Mouse (Mus musculus): ENCODE measurements around the gene Sycp3. TPM values are rescaled to one million over a fixed set of nuclear protein-coding genes. Genes with fewer than 3 reads are reported as not detected.
"Not testable (repeated sequence)": the region's sequence is repeated elsewhere in the genome, so short reads cannot be mapped to it uniquely, and the experiment has no call there.

The Sycp3 gene
- polyA plus RNA-seq, 1 experiment from 2014 or later: not detected

- Histone ChIP-seq H3K36me3 (no peaks in the 10 kb centered on the region), H3K4me1 (no peaks in the 10 kb centered on the region; the same call in 1 of the 2 replicates), H3K9me3 (no peaks in the 10 kb centered on the region), H3K27ac (no peak overlapping the region), H3K4me3 (no peak overlapping the region), H3K27me3 (no peaks in the 10 kb centered on the region), H3K9ac (no peak overlapping the region), H3K4me2 (no peak overlapping the region)
- 90% methylated on average over 6 of the region's 6 CpGs for WGBS
- no peak for ATAC-seq (ENCODE audit: insufficient number of reproducible peaks, low FRiP score, low TSS enrichment, low read depth)
Observed at GRCm38 (mm10) chr10:88451990-88452389, 7.4 kb upstream of the Sycp3 start.

- Histone ChIP-seq H3K4me2 (0 out of 2 replicates have a peak overlapping the region, but pooled peaks have one; percentile 7), H3K27me3 (no peaks in the 10 kb centered on the region), H3K4me3 (no peak overlapping the region), H3K4me1 (no peaks in the 10 kb centered on the region), H3K9me3 (no peaks in the 10 kb centered on the region), H3K36me3 (no peaks in the 10 kb centered on the region), H3K9ac (no peak overlapping the region), H3K27ac (peak overlapping the region; percentile 43; the same call in 1 of the 2 replicates)
- WGBS: 36% methylated on average over 6 of the region's 6 CpGs
- no peak for ATAC-seq (ENCODE audit: insufficient number of reproducible peaks, low FRiP score, low TSS enrichment, low read depth)
Observed at GRCm38 (mm10) chr10:88457816-88458215, 1.6 kb upstream of the Sycp3 start.

GRCm38 (mm10) chr10:88460122-88460820 lies 902 bp downstream of the Sycp3 start:
- H3K27ac ChIP-seq: no peak overlapping the region
- H3K9me3 ChIP-seq: no peaks in the 10 kb centered on the region
- no peaks in the 10 kb centered on the region for H3K36me3 ChIP-seq
- no peak overlapping the region for H3K4me2 ChIP-seq
- no peaks in the 10 kb centered on the region for H3K4me1 ChIP-seq
- WGBS: 79% methylated on average over 18 of the region's 18 CpGs
- ATAC-seq (ENCODE audit: insufficient number of reproducible peaks, low FRiP score, low TSS enrichment, low read depth): no peak
- H3K4me3 ChIP-seq: no peak overlapping the region
- H3K9ac ChIP-seq: no peak overlapping the region
- no peaks in the 10 kb centered on the region for H3K27me3 ChIP-seq

- H3K4me2 ChIP-seq; H3K27me3 ChIP-seq; ATAC-seq (ENCODE audit: insufficient number of reproducible peaks, low FRiP score, low TSS enrichment, low read depth); H3K9ac ChIP-seq; H3K4me3 ChIP-seq; H3K4me1 ChIP-seq; H3K27ac ChIP-seq; H3K9me3 ChIP-seq; H3K36me3 ChIP-seq: not testable (repeated sequence)
- WGBS: 85% methylated on average over 10 of the region's 10 CpGs
Observed at GRCm38 (mm10) chr10:88482866-88483265, 23.5 kb downstream of the Sycp3 start.

GRCm38 (mm10) chr10:88488629-88489028 lies 29.3 kb downstream of the Sycp3 start:
- Histone ChIP-seq H3K4me3 (no peak overlapping the region), H3K27me3 (no peaks in the 10 kb centered on the region)
- WGBS: 88% methylated on average over 5 of the region's 5 CpGs

GRCm38 (mm10) chr10:88491632-88492031 lies 32.3 kb downstream of the Sycp3 start:
- Histone ChIP-seq H3K4me1 (peaks cover 3% of the 10 kb centered on the region; the same call in 1 of the 2 replicates), H3K4me2 (no peak overlapping the region), H3K36me3 (no peaks in the 10 kb centered on the region), H3K27me3 (no peaks in the 10 kb centered on the region), H3K4me3 (no peak overlapping the region), H3K9me3 (no peaks in the 10 kb centered on the region), H3K9ac (no peak overlapping the region), H3K27ac (no peak overlapping the region)
- WGBS: 72% methylated on average over 7 of the region's 7 CpGs
- ATAC-seq (ENCODE audit: insufficient number of reproducible peaks, low FRiP score, low TSS enrichment, low read depth): no peak

More at GRCm38 (mm10) chr10:88488629-88489028, 29.3 kb downstream of the Sycp3 start:
- Histone ChIP-seq H3K9ac (no peak overlapping the region), H3K4me2 (no peak overlapping the region), H3K27ac (no peak overlapping the region), H3K36me3 (no peaks in the 10 kb centered on the region), H3K4me1 (no peaks in the 10 kb centered on the region), H3K9me3 (no peaks in the 10 kb centered on the region)
- ATAC-seq (ENCODE audit: insufficient number of reproducible peaks, low FRiP score, low TSS enrichment, low read depth): no peak

- no peaks in the 10 kb centered on the region for H3K27me3 ChIP-seq
- H3K9ac ChIP-seq: no peak overlapping the region
- H3K9me3 ChIP-seq: no peaks in the 10 kb centered on the region
- H3K4me2 ChIP-seq: no peak overlapping the region
- H3K4me1 ChIP-seq: peaks cover 10% of the 10 kb centered on the region
- 79% methylated on average over 8 of the region's 8 CpGs for whole genome bisulfite sequencing
- no peak for ATAC-seq (ENCODE audit: insufficient number of reproducible peaks, low FRiP score, low TSS enrichment, low read depth)
- no peak overlapping the region for H3K4me3 ChIP-seq
- H3K27ac ChIP-seq: no peak overlapping the region
- H3K36me3 ChIP-seq: no peaks in the 10 kb centered on the region
Observed at GRCm38 (mm10) chr10:88492658-88493057, 33.3 kb downstream of the Sycp3 start.

GRCm38 (mm10) chr10:88494959-88495587 lies 35.7 kb downstream of the Sycp3 start:
- peaks cover 10% of the 10 kb centered on the region for H3K4me1 ChIP-seq
- H3K9me3 ChIP-seq: no peaks in the 10 kb centered on the region
- 76% methylated on average over 4 of the region's 4 CpGs for WGBS
- no peak overlapping the region for H3K4me2 ChIP-seq
- H3K27me3 ChIP-seq: no peaks in the 10 kb centered on the region
- H3K4me3 ChIP-seq: no peak overlapping the region
- no peaks in the 10 kb centered on the region for H3K36me3 ChIP-seq
- H3K27ac ChIP-seq: no peak overlapping the region
- H3K9ac ChIP-seq: no peak overlapping the region
- ATAC-seq (ENCODE audit: insufficient number of reproducible peaks, low FRiP score, low TSS enrichment, low read depth): no peak

GRCm38 (mm10) chr10:88496864-88497564 lies 37.6 kb downstream of the Sycp3 start:
- Histone ChIP-seq H3K4me2 (no peak overlapping the region), H3K27ac (no peak overlapping the region), H3K4me1 (peaks cover 10% of the 10 kb centered on the region), H3K27me3 (no peaks in the 10 kb centered on the region), H3K9me3 (no peaks in the 10 kb centered on the region), H3K36me3 (no peaks in the 10 kb centered on the region), H3K9ac (no peak overlapping the region), H3K4me3 (no peak overlapping the region)
- no peak for ATAC-seq (ENCODE audit: insufficient number of reproducible peaks, low FRiP score, low TSS enrichment, low read depth)
- WGBS: 31% methylated on average over 11 of the region's 11 CpGs

- H3K27me3 ChIP-seq: no peaks in the 10 kb centered on the region
- H3K36me3 ChIP-seq: no peaks in the 10 kb centered on the region
- no peaks in the 10 kb centered on the region for H3K9me3 ChIP-seq
- H3K4me3 ChIP-seq: no peak overlapping the region
- no peak overlapping the region for H3K9ac ChIP-seq
- no peak for ATAC-seq (ENCODE audit: insufficient number of reproducible peaks, low FRiP score, low TSS enrichment, low read depth)
- no peak overlapping the region for H3K4me2 ChIP-seq
- peaks cover 20% of the 10 kb centered on the region for H3K4me1 ChIP-seq
- 70% methylated on average over 5 of the region's 5 CpGs for WGBS
- H3K27ac ChIP-seq: no peak overlapping the region
Observed at GRCm38 (mm10) chr10:88499993-88500392, 40.6 kb downstream of the Sycp3 start.

GRCm38 (mm10) chr10:88501370-88501769 lies 42.0 kb downstream of the Sycp3 start:
- Histone ChIP-seq H3K4me1 (peaks cover 17% of the 10 kb centered on the region), H3K9ac (no peak overlapping the region), H3K4me2 (no peak overlapping the region), H3K27ac (no peak overlapping the region), H3K36me3 (no peaks in the 10 kb centered on the region), H3K4me3 (no peak overlapping the region), H3K9me3 (no peaks in the 10 kb centered on the region), H3K27me3 (no peaks in the 10 kb centered on the region)
- no peak for ATAC-seq (ENCODE audit: insufficient number of reproducible peaks, low FRiP score, low TSS enrichment, low read depth)
- 66% methylated on average over 10 of the region's 10 CpGs for WGBS

Measured in limb, embryonic 15.5 days (tissue).